Mouse (Mus musculus) v-Abl transformed pro-B cells (cell line): ENCODE measurements around the gene Cyb5r2.

ENCODE experiments used
- in situ Hi-C, 2 experiments: fragments of 400-800 bp; cut with MboI; formaldehyde crosslinking; loops; one replicate each; pipeline ENCODE4 v1.15.1; 2025; ENCODE audit not compliant: unreplicated experiment in 2 of 2

Gene Cyb5r2

GRCm38 (mm10) chr7:107757308-107758151 lies at the start of gene Cyb5r2:
Cyb5r2 (minus strand) TSS chr7:107758032.
- in situ Hi-C loops = no loop called here

GRCm38 (mm10) chr7:107802138-107802537 lies 44.3 kb upstream of the Cyb5r2 start:
- in situ Hi-C loops = no loop called here

GRCm38 (mm10) chr7:107801108-107801507 lies 43.3 kb upstream of the Cyb5r2 start, which contains the start of gene Ovch2:
Ovch2 (minus strand) TSS chr7:107801208.
- in situ Hi-C loops = no loop called here

GRCm38 (mm10) chr7:107796500-107796899 lies 38.7 kb upstream of the Cyb5r2 start:
- in situ Hi-C loops = no loop called here

- in situ Hi-C loops = no loop called here
Observed at GRCm38 (mm10) chr7:107787977-107788620, 30.3 kb upstream of the Cyb5r2 start.

- in situ Hi-C loops = no loop called here
Observed at GRCm38 (mm10) chr7:107779611-107780010, 21.8 kb upstream of the Cyb5r2 start.

GRCm38 (mm10) chr7:107778216-107778615 lies 20.4 kb upstream of the Cyb5r2 start:
- in situ Hi-C loops = no loop called here

GRCm38 (mm10) chr7:107770812-107771211 lies 13.0 kb upstream of the Cyb5r2 start:
- in situ Hi-C loops = no loop called here

GRCm38 (mm10) chr7:107756748-107757147 lies 1.1 kb downstream of the Cyb5r2 start:
- in situ Hi-C loops = no loop called here

GRCm38 (mm10) chr7:107755905-107756304 lies 1.9 kb downstream of the Cyb5r2 start:
- in situ Hi-C loops = no loop called here

GRCm38 (mm10) chr7:107752031-107752520 lies 5.8 kb downstream of the Cyb5r2 start:
- in situ Hi-C loops = no loop called here

- in situ Hi-C loops = no loop called here
Observed at GRCm38 (mm10) chr7:107749721-107750120, 8.1 kb downstream of the Cyb5r2 start.

GRCm38 (mm10) chr7:107749270-107749669 lies 8.6 kb downstream of the Cyb5r2 start:
- in situ Hi-C loops = no loop called here

- in situ Hi-C loops = no loop called here
Observed at GRCm38 (mm10) chr7:107747954-107748353, 9.9 kb downstream of the Cyb5r2 start.

- in situ Hi-C loops = no loop called here
Observed at GRCm38 (mm10) chr7:107747476-107747875, 10.4 kb downstream of the Cyb5r2 start.

GRCm38 (mm10) chr7:107746036-107746435 lies 11.8 kb downstream of the Cyb5r2 start:
- in situ Hi-C loops = no loop called here

GRCm38 (mm10) chr7:107745111-107745510 lies 12.7 kb downstream of the Cyb5r2 start:
- in situ Hi-C loops = no loop called here

GRCm38 (mm10) chr7:107744454-107744853 lies 13.4 kb downstream of the Cyb5r2 start:
- in situ Hi-C loops = no loop called here

GRCm38 (mm10) chr7:107742963-107743465 lies 14.8 kb downstream of the Cyb5r2 start:
- in situ Hi-C loops = no loop called here

GRCm38 (mm10) chr7:107738726-107739125 lies 19.1 kb downstream of the Cyb5r2 start:
- in situ Hi-C loops = no loop called here

GRCm38 (mm10) chr7:107733162-107733561 lies 24.7 kb downstream of the Cyb5r2 start:
- in situ Hi-C loops = no loop called here
